26 mouse cellular contexts compared by ENCODE assay signal in genomic region chr14:120834821-120835220, GRCm38 (mm10).
DNase-seq lines count a peak whose midpoint lies in the region; ATAC-seq and TF ChIP-seq lines count a peak whose summit lies in the region.
"Had no signal": no experiment of that assay in that cellular context is flagged by ENCODE, and none has a peak within 500 bp of the region (broad histone marks: within the 10 kb centered on the region; RNA-seq: fewer than 3 reads in every experiment).

No protein-coding gene starts in this region.

- H3K4me1 ChIP-seq in liver, embryonic 11.5 days (replicated peaks; ENCODE audit: control insufficient read depth, insufficient read depth, low read length) = peaks cover 7% of the 10 kb centered on the region
- H3K4me1 ChIP-seq in liver, postnatal 0 days (ENCODE audit: insufficient read depth) = peaks cover 10% of the 10 kb centered on the region
- H3K4me1 ChIP-seq in forebrain, embryonic 11.5 days (replicated peaks; ENCODE audit: control insufficient read depth, insufficient read depth, low read length) = no peaks in the 10 kb centered on the region

- H3K27me3 ChIP-seq in liver, embryonic 11.5 days (replicated peaks; ENCODE audit: control insufficient read depth, insufficient read depth, low read length) = no peaks in the 10 kb centered on the region
- no peaks in the 10 kb centered on the region for H3K27me3 ChIP-seq in liver, postnatal 0 days (ENCODE audit: insufficient read depth, low read length)
- no peaks in the 10 kb centered on the region for H3K27me3 ChIP-seq in forebrain, embryonic 11.5 days (ENCODE audit: control insufficient read depth, insufficient read depth, low read length)
- H3K27me3 ChIP-seq: embryonic facial prominence, embryonic 12.5 days; embryonic facial prominence, embryonic 15.5 days; forebrain, embryonic 15.5 days; heart, embryonic 13.5 days; hindbrain, embryonic 15.5 days; Patski had no signal

- TF ChIP-seq CTCF in liver, postnatal 0 days (IDR thresholded peaks at IDR 0.05; ENCODE audit: low read depth) = no peak

- H3K9ac ChIP-seq in liver, embryonic 11.5 days (ENCODE audit: low read depth, low read length) = no peak overlapping the region
- H3K9ac ChIP-seq in liver, postnatal 0 days (replicated peaks) = no peak overlapping the region
- no peak overlapping the region for H3K9ac ChIP-seq in forebrain, embryonic 11.5 days (ENCODE audit: low read length)
- H3K9ac ChIP-seq: embryonic facial prominence, embryonic 12.5 days; embryonic facial prominence, embryonic 15.5 days; forebrain, embryonic 12.5 days; forebrain, embryonic 15.5 days; heart, embryonic 13.5 days; hindbrain, embryonic 15.5 days had no signal

- no peak overlapping the region for H3K27ac ChIP-seq in liver, embryonic 11.5 days (ENCODE audit: low read depth, low read length)
- H3K27ac ChIP-seq in liver, postnatal 0 days (ENCODE audit: low read depth) = no peak overlapping the region
- H3K27ac ChIP-seq in forebrain, embryonic 11.5 days (ENCODE audit: low read depth, low read length) = no peak overlapping the region
- H3K27ac ChIP-seq: embryonic facial prominence, embryonic 12.5 days; embryonic facial prominence, embryonic 15.5 days; forebrain, embryonic 12.5 days; forebrain, embryonic 15.5 days; heart, embryonic 13.5 days; hindbrain, embryonic 15.5 days had no signal

- no peaks in the 10 kb centered on the region for H3K36me3 ChIP-seq in liver, embryonic 11.5 days (ENCODE audit: control insufficient read depth, insufficient read depth, low read length)
- no peaks in the 10 kb centered on the region for H3K36me3 ChIP-seq in liver, postnatal 0 days (replicated peaks; ENCODE audit: insufficient read depth, low read length)
- no peaks in the 10 kb centered on the region for H3K36me3 ChIP-seq in forebrain, embryonic 11.5 days (ENCODE audit: control insufficient read depth, insufficient read depth, low read length)
- H3K36me3 ChIP-seq: embryonic facial prominence, embryonic 12.5 days; embryonic facial prominence, embryonic 15.5 days; forebrain, embryonic 12.5 days; forebrain, embryonic 15.5 days; G1E; heart, embryonic 10.5 days; heart, embryonic 13.5 days; hindbrain, embryonic 15.5 days had no signal

- no peak overlapping the region for H3K4me2 ChIP-seq in liver, embryonic 11.5 days
- no peak overlapping the region for H3K4me2 ChIP-seq in liver, postnatal 0 days (ENCODE audit: low read depth, low read length)
- no peak overlapping the region for H3K4me2 ChIP-seq in forebrain, embryonic 11.5 days (ENCODE audit: low read depth, low read length, severe bottlenecking)
- H3K4me2 ChIP-seq: embryonic facial prominence, embryonic 12.5 days; embryonic facial prominence, embryonic 15.5 days; forebrain, embryonic 12.5 days; forebrain, embryonic 15.5 days; heart, embryonic 13.5 days; hindbrain, embryonic 15.5 days had no signal

- no peak for DNase-seq in liver, embryonic 11.5 days (ENCODE audit: low spot score)
- DNase-seq in liver, postnatal 0 days = no peak
- DNase-seq in 416B (ENCODE audit: low read depth) = peak; percentile 22
- DNase-seq in ES-CJ7 (ENCODE audit: low read depth, low spot score) = peak; percentile 54
- no peak for DNase-seq in forebrain, embryonic 11.5 days (ENCODE audit: low spot score)
- DNase-seq in frontal cortex, postnatal 25 days (ENCODE audit: low spot score in 2 of 2) = no peak
- DNase-seq: adrenal gland, adult 8-10 months; adrenal gland, postnatal 25 days; cerebellum, adult 11-12 months; cerebellum, adult 8-10 months; gastrocnemius, postnatal 10 days; gastrocnemius, postnatal 36 days; heart, postnatal 14 days; heart, postnatal 4 days had no signal

- H3K9me3 ChIP-seq in liver, embryonic 11.5 days (ENCODE audit: control insufficient read depth, low read length) = no peaks in the 10 kb centered on the region
- H3K9me3 ChIP-seq in liver, postnatal 0 days (ENCODE audit: low read length) = no peaks in the 10 kb centered on the region
- H3K9me3 ChIP-seq in forebrain, embryonic 11.5 days (ENCODE audit: control insufficient read depth, low read length) = no peaks in the 10 kb centered on the region
- H3K9me3 ChIP-seq: embryonic facial prominence, embryonic 12.5 days; embryonic facial prominence, embryonic 15.5 days; forebrain, embryonic 12.5 days; forebrain, embryonic 15.5 days; heart, embryonic 10.5 days; heart, embryonic 13.5 days; hindbrain, embryonic 15.5 days had no signal

- no peak overlapping the region for H3K4me3 ChIP-seq in liver, embryonic 11.5 days (ENCODE audit: low read depth, low read length)
- H3K4me3 ChIP-seq in liver, postnatal 0 days (ENCODE audit: low read depth, low read length) = no peak overlapping the region
- H3K4me3 ChIP-seq in forebrain, embryonic 11.5 days (ENCODE audit: low read depth, low read length) = no peak overlapping the region
- H3K4me3 ChIP-seq: embryonic facial prominence, embryonic 12.5 days; embryonic facial prominence, embryonic 15.5 days; forebrain, embryonic 12.5 days; forebrain, embryonic 15.5 days; heart, embryonic 10.5 days; heart, embryonic 13.5 days; hindbrain, embryonic 15.5 days had no signal

- ATAC-seq in liver, embryonic 11.5 days (replicated peaks; ENCODE audit: low FRiP score) = peak; percentile 29; the same call in 1 of the 2 replicates
- no peak for ATAC-seq in liver, postnatal 0 days
- ATAC-seq in granulocyte monocyte progenitor cell, adult 5-6 weeks (replicated peaks; ENCODE audit: poor library complexity, severe bottlenecking) = peak; percentile 10
- no peak for ATAC-seq in forebrain, embryonic 11.5 days (replicated peaks; ENCODE audit: low FRiP score)
- ATAC-seq: activated CD4-positive, CD25-positive, alpha-beta regulatory T cell, adult 4 months; forebrain, embryonic 15.5 days; intestine, postnatal 0 days; Patski had no signal

- TF ChIP-seq EP300 in liver, postnatal 0 days (IDR thresholded peaks at IDR 0.05; ENCODE audit: low read depth) = no peak

- 68% methylated on average over 4 of the region's 4 CpGs for WGBS in liver, embryonic 11.5 days
- 60% methylated on average over 4 of the region's 4 CpGs for WGBS in liver, postnatal 0 days (ENCODE audit: insufficient replicate concordance)
- WGBS in forebrain, embryonic 11.5 days = 86% methylated on average over 4 of the region's 4 CpGs

Comparison
In these comparisons a context has a peak if more than half of its experiments do, and no peak if none do; other contexts are left out.
1. ATAC-seq: peak in liver, embryonic 11.5 days (single experiment) and granulocyte monocyte progenitor cell, adult 5-6 weeks (single experiment); none in liver, postnatal 0 days (single experiment) and forebrain, embryonic 11.5 days (single experiment).
2. DNase-seq: peak in 416B (single experiment) and ES-CJ7 (single experiment); none in liver, embryonic 11.5 days (single experiment), liver, postnatal 0 days (single experiment), forebrain, embryonic 11.5 days (single experiment) and frontal cortex, postnatal 25 days (0 of 2).